Mouse (Mus musculus) G1E (cell line): ENCODE results near the gene Gpa33. TPM values are rescaled to one million over a fixed set of nuclear protein-coding genes. Genes with fewer than 3 reads are reported as not detected.

Experiments
- ATAC-seq: 2 replicates; pipeline ENCODE4 v1.8.0; 2016; ENCODE audit warnings: mild to moderate bottlenecking; ENCODE audit not compliant: insufficient number of reproducible peaks, poor library complexity, low FRiP score, severe bottlenecking; ENCODE audit errors: extremely low read depth
- DNase-seq: peaks from one replicate; pipeline ENCODE4 v3.0.0; 2012; ENCODE audit warnings: low spot score
- H3K27me3 ChIP-seq: 2 replicates; pipeline ENCODE4 v1.6.1; 2012; ENCODE audit warnings: mild to moderate bottlenecking, low read length, inconsistent platforms; ENCODE audit not compliant: insufficient read depth
- H3K36me3 ChIP-seq: replicated peaks from 2 replicates; pipeline ENCODE3; 2012; ENCODE audit warnings: mild to moderate bottlenecking, inconsistent platforms
- H3K4me1 ChIP-seq: 2 replicates; pipeline ENCODE4 v1.6.1; 2012; ENCODE audit warnings: low read depth, low read length, inconsistent platforms, mixed read lengths; ENCODE audit not compliant: insufficient read depth
- H3K4me3 ChIP-seq: 2 replicates; pipeline ENCODE4 v1.5.1; 2012; ENCODE audit warnings: low read depth, mild to moderate bottlenecking, inconsistent platforms, low read length, moderate library complexity, mixed read lengths
- H3K9me3 ChIP-seq: replicated peaks from 2 replicates; pipeline ENCODE4 v1.6.1; 2012; ENCODE audit warnings: inconsistent platforms
- CTCF ChIP-seq: IDR thresholded peaks from 2 replicates; pipeline ENCODE4 v1.5.1; 2012; ENCODE audit warnings: low read depth, low read length, inconsistent platforms, mixed read lengths
- GATA1 ChIP-seq: IDR thresholded peaks from 2 replicates; pipeline ENCODE4 v1.6.1; 2012; ENCODE audit warnings: borderline replicate concordance, low read length, inconsistent platforms, mixed read lengths
- GATA2 ChIP-seq: IDR thresholded peaks from 2 replicates; pipeline ENCODE4 v1.6.1; 2012; ENCODE audit warnings: low read depth, low read length, inconsistent platforms, borderline replicate concordance
- POLR2AphosphoS5 ChIP-seq: IDR thresholded peaks from 2 replicates; pipeline ENCODE4 v1.6.1; 2012; ENCODE audit warnings: low read depth, low read length, inconsistent platforms; ENCODE audit not compliant: insufficient replicate concordance
- TAL1 ChIP-seq: conservative IDR thresholded peaks from 2 replicates; pipeline ENCODE4 v1.6.1; 2012; ENCODE audit warnings: low read depth, low read length, inconsistent platforms, mixed read lengths
- polyA plus RNA-seq: library from polyadenylated mRNA; stranded (reverse); fragments of >175 nt; gene quantifications from 2 replicates; pipeline ENCODE4 v1.2.3, GENCODE M21; 2012
- total RNA-seq, 2 experiments: library from RNA; stranded (forward) in 1 of 2; stranded (reverse) in 1 of 2; fragments of 200-1000 nt in 1 of 2; fragments of >200 nt in 1 of 2; fragmentation: Nextera tagmentation in 1 of 2; gene quantifications; 2 replicates each; pipeline ENCODE4 v1.2.3; 2014 to 2017

The Gpa33 gene
- total and polyA plus RNA-seq, 3 experiments: 0.05 TPM; not detected in 2

DNA sequence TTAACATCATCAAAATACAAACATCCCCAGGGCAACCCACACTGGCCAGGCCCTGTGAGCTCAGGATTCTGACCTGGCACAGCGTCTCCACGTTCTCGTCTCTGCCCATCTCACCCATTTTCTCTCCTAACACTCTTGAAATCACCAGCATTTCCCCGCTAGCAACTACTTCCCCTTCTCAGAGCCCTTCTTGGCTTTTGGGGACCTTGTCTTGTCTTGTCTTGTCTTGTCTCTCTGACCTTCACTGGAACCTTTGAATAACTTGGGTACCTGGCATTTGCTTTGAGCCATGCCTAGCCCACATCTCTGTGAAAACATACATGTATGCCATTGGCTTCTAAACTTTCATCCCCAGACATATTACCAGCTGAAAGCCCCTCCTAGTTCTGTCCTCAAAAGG is 19.4 kb downstream of the Gpa33 start:
- TF ChIP-seq GATA2: no peak
- TF ChIP-seq POLR2AphosphoS5: no peak
- TF ChIP-seq CTCF: no peak
- no peak for TF ChIP-seq GATA1
- no peak for TF ChIP-seq TAL1
- no peaks in the 10 kb centered on the region for H3K36me3 ChIP-seq
- no peaks in the 10 kb centered on the region for H3K27me3 ChIP-seq
- no peak overlapping the region for H3K4me3 ChIP-seq
- peaks cover 49% of the 10 kb centered on the region for H3K4me1 ChIP-seq
- ATAC-seq: no peak
- no peaks in the 10 kb centered on the region for H3K9me3 ChIP-seq
- DNase-seq: no peak

DNA sequence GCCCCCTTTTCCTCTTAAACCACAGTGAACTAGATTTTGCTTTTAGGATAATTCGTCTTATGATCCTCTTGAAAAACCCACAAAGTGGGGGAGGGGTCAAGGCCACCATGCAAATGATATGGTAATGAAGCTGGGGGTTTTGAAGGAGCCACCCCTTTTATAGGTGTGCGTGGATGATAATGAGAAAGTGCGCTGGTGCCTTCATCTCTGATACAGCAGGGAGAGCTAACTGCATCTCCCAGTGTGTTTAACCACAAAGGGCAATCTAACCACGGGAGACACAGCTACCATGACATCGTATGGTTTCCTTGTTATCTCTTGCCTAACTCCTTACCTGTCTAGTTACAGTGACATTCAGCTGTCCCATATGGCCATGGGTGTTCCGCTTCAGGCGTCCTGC is 20.0 kb downstream of the Gpa33 start:
- H3K4me1 ChIP-seq: peaks cover 51% of the 10 kb centered on the region
- TF ChIP-seq POLR2AphosphoS5 (no peak), GATA1 (no peak), GATA2 (no peak), CTCF (no peak), TAL1 (no peak)
- no peaks in the 10 kb centered on the region for H3K36me3 ChIP-seq
- H3K9me3 ChIP-seq: peaks cover 1% of the 10 kb centered on the region
- no peaks in the 10 kb centered on the region; the same call in 1 of the 2 replicates for H3K27me3 ChIP-seq
- ATAC-seq: no peak
- no peak overlapping the region for H3K4me3 ChIP-seq
- DNase-seq: no peak

DNA sequence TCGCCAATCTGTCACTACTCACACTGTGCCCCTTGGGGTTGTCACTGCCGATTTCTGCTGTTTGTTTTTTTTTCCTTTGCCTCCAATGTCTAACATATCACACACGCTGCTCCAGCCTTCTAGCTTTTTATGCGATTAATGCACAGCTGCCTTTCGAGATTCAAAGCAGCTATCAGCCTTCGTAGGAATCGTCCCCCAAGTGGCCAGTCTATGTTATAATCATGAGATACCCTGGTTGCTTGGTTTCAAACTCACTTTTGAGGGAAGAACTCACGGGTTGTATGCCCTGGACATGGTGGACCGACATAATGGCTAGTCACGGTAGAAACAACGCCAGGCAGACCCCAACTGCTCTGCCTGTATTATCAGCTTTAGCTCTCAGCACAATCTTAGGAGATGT is 21.3 kb downstream of the Gpa33 start:
- TF ChIP-seq GATA2 (no peak), TAL1 (no peak), POLR2AphosphoS5 (no peak), GATA1 (no peak), CTCF (no peak)
- Histone ChIP-seq H3K27me3 (no peaks in the 10 kb centered on the region; the same call in 1 of the 2 replicates), H3K4me1 (peaks cover 48% of the 10 kb centered on the region), H3K4me3 (no peak overlapping the region), H3K9me3 (peaks cover 9% of the 10 kb centered on the region), H3K36me3 (no peaks in the 10 kb centered on the region)
- ATAC-seq (no peak), DNase-seq (no peak)

DNA sequence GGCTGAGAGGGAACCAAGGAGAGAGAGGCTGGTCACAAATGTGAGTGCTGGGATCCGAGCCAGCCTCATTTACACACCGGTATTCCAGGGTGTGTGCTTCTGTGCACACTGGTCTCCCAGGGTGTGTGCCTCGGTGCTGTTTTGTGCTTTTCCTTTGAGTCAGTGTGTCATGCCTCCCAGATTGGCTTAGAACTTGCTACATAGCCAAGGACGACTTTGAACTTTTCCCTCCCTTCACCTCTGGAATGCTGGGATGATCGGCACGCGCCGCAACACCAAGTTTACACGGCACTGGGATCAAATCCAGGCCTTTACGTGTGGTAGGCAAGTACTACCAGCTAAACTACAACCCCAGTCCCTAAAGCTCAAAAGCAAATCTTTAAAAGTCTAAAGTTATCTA is 22.0 kb downstream of the Gpa33 start:
- ATAC-seq (no peak), DNase-seq (no peak)
- no peak overlapping the region for H3K4me3 ChIP-seq
- H3K36me3 ChIP-seq: no peaks in the 10 kb centered on the region
- peaks cover 9% of the 10 kb centered on the region for H3K9me3 ChIP-seq
- no peak for TF ChIP-seq GATA2
- TF ChIP-seq GATA1: no peak
- no peak for TF ChIP-seq TAL1
- TF ChIP-seq CTCF: no peak
- TF ChIP-seq POLR2AphosphoS5: no peak
- H3K27me3 ChIP-seq: no peaks in the 10 kb centered on the region; the same call in 1 of the 2 replicates
- H3K4me1 ChIP-seq: peaks cover 44% of the 10 kb centered on the region

DNA sequence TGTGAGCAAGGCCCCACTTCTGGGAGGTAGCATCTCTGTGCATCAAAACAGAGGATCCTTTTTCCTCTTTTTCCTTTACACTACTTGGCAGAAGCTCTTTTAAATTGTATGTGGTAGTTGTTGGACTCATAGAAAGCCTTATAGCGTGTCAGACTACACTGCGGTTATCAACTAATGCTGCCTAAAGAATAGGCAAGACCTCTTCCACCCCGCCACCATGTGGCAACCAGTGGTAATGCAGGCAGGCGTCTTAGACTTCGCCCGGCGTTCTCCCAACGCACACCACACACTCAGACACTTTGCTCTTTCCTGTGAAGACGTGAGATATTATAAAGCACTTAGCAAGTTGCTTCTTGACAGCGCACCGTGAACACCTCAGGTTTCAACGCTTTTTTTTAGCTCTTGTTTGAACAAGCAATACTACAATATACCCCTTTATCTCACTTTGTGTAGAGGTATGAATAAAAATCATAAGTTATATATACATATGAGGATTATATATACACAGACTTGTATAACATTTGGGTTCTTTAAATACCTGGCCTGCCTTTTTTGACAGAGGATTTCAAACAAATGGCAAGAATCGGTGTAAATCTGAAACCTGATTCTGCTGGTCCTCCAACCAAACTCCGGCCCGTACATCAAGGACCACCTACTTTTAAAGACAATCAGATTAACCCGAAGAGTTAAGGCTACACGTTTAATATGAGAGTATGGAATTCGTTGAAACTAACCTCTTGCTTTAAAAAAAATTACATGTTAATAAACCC is 23.5 kb downstream of the Gpa33 start:
- DNase-seq (peak; percentile 66), ATAC-seq (peak; percentile 66)
- no peak overlapping the region for H3K4me3 ChIP-seq
- H3K4me1 ChIP-seq: peaks cover 38% of the 10 kb centered on the region
- no peak for TF ChIP-seq GATA2
- TF ChIP-seq CTCF: peak; percentile 95
- H3K27me3 ChIP-seq: peaks cover 10% of the 10 kb centered on the region; the same call in 1 of the 2 replicates
- H3K36me3 ChIP-seq: no peaks in the 10 kb centered on the region
- H3K9me3 ChIP-seq: peaks cover 9% of the 10 kb centered on the region

DNA sequence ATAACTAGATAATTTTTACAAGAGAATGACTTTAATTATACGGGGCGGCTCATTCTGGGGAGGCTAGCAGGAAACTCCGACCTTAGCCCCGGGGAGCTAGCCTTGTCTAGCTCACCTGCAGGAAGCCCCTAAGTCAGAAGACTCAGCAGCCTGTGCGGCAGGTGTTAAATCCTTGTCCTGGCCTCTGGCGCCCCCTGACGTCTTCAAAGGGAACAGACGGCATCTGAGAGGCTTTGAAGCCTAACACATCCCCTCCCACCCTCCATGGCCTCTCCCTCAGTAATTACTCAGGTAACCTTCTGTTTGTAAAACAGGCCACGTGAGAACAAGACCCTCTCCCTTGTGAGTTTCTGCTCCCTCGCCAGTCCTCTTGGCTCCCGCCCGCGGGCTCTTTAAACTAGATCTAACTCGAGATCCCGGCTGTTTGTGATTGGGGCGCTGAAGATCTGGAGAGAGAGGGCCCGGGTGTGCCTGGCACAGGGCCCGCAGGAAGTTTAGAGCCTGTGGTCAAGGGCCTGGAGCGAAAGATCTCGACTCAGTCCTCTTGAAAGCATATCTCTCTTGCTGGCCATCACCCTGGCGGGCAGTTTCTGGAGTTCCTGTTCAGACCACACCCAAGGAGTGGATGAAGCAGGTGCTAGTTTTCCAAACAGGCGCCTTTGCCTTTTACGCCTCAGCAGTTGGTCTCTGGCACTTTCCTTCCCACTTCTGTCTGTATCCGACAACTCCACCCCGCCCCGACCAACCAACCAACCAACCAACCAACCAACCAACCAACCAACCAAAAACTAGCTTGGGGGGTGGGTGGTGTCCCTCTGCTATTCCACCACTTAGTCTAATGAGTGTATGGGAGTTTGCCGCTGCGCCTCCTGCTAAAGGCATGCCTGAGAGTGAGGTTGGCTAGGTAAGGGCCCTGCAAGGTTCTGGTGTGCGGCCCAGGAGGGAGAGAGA is 24.4 kb downstream of the Gpa33 start:
- peaks cover 35% of the 10 kb centered on the region for H3K4me1 ChIP-seq
- no peaks in the 10 kb centered on the region for H3K36me3 ChIP-seq
- H3K9me3 ChIP-seq: peaks cover 9% of the 10 kb centered on the region
- ATAC-seq: peak; percentile 64
- no peak for TF ChIP-seq GATA2
- no peak for TF ChIP-seq GATA1
- no peak for TF ChIP-seq TAL1
- peak; percentile 75 for TF ChIP-seq CTCF
- peak; percentile 47 for DNase-seq
- no peak overlapping the region for H3K4me3 ChIP-seq
- peaks cover 14% of the 10 kb centered on the region; the same call in 1 of the 2 replicates for H3K27me3 ChIP-seq
